Mouse (Mus musculus) limb, embryonic 15.5 days (tissue): ENCODE results near the gene 1700014D04Rik. TPM values are rescaled to one million over a fixed set of nuclear protein-coding genes. Genes with fewer than 3 reads are reported as not detected.
"Not testable (repeated sequence)": the region's sequence is repeated elsewhere in the genome, so short reads cannot be mapped to it uniquely, and the experiment has no call there.

Experiments used
- ATAC-seq: fragments of 200-750 bp; cut with Nextera tagmentation; 2 replicates; pipeline ENCODE4 v1.8.0; 2017; ENCODE audit warnings: low read depth, moderate TSS enrichment; ENCODE audit not compliant: insufficient number of reproducible peaks, low FRiP score, low TSS enrichment
- H3K27ac ChIP-seq: fragments of 300-500 bp; sonication (generic); 2 replicates; pipeline ENCODE4 v1.5.1; 2015; ENCODE audit warnings: moderate library complexity, mild to moderate bottlenecking, inconsistent platforms
- H3K27me3 ChIP-seq: fragments of 300-500 bp; sonication (generic); 2 replicates; pipeline ENCODE4 v1.6.1; 2015; ENCODE audit warnings: inconsistent platforms
- H3K36me3 ChIP-seq: fragments of 300-500 bp; sonication (generic); 2 replicates; pipeline ENCODE4 v1.6.1; 2015; ENCODE audit warnings: inconsistent platforms
- H3K4me1 ChIP-seq: fragments of 300-500 bp; sonication (generic); 2 replicates; pipeline ENCODE4 v1.6.1; 2015; ENCODE audit warnings: inconsistent platforms
- H3K4me2 ChIP-seq: fragments of 300-500 bp; sonication (generic); 2 replicates; pipeline ENCODE4 v1.6.1; 2015; ENCODE audit warnings: mild to moderate bottlenecking, inconsistent platforms
- H3K4me3 ChIP-seq: fragments of 300-500 bp; sonication (generic); 2 replicates; pipeline ENCODE4 v1.5.1; 2015; ENCODE audit warnings: mild to moderate bottlenecking, inconsistent platforms
- H3K9ac ChIP-seq: fragments of 300-500 bp; sonication (generic); 2 replicates; pipeline ENCODE4 v1.6.1; 2015; ENCODE audit warnings: inconsistent platforms
- H3K9me3 ChIP-seq: fragments of 300-500 bp; sonication (generic); 2 replicates; pipeline ENCODE4 v1.6.1; 2016; ENCODE audit warnings: inconsistent platforms
- WGBS: fragments of 180-500 bp; shearing (Covaris S2); methylation state at CpG from one replicate; pipeline ENCODE4 v1.1.7; 2015; 5-methylcytosine and 5-hydroxymethylcytosine counted together
- polyA plus RNA-seq: library from polyadenylated mRNA; unstranded; fragments of >200 nt; fragmentation: Nextera tagmentation; extraction: Ambion mirVana; gene quantifications from 2 replicates; pipeline ENCODE4 v1.2.1, GENCODE M21; 2015

Gene 1700014D04Rik
- polyA plus RNA-seq, 1 experiment from 2014 or later = not detected

GRCm38 (mm10) chr13:59734347-59734746, 12.2 kb downstream of the 1700014D04Rik start:
- not testable (repeated sequence) for H3K36me3 ChIP-seq, H3K27ac ChIP-seq, H3K4me2 ChIP-seq, H3K9me3 ChIP-seq, H3K4me1 ChIP-seq, H3K4me3 ChIP-seq, ATAC-seq, H3K27me3 ChIP-seq, H3K9ac ChIP-seq
- WGBS = 30% methylated on average over 6 of the region's 6 CpGs

- Histone ChIP-seq H3K27me3 (no peaks in the 10 kb centered on the region), H3K27ac (no peak overlapping the region), H3K4me2 (no peak overlapping the region), H3K4me3 (no peak overlapping the region), H3K4me1 (no peaks in the 10 kb centered on the region), H3K9me3 (no peaks in the 10 kb centered on the region), H3K36me3 (no peaks in the 10 kb centered on the region), H3K9ac (no peak overlapping the region)
- WGBS = 79% methylated on average over 4 of the region's 4 CpGs
- no peak for ATAC-seq
These were observed 12.6 kb downstream of the 1700014D04Rik start for GRCm38 (mm10) chr13:59733936-59734335.

- Histone ChIP-seq H3K4me3 (no peak within 1 kb of the TSS), H3K9me3 (no peaks in the 10 kb centered on the region), H3K9ac (no peak within 1 kb of the TSS), H3K4me1 (no peaks in the 10 kb centered on the region), H3K36me3 (no peaks in the 10 kb centered on the region), H3K27me3 (no peaks in the 10 kb centered on the region), H3K4me2 (no peak within 1 kb of the TSS), H3K27ac (no peak within 1 kb of the TSS)
- ATAC-seq = no peak
- 53% methylated on average over 7 of the region's 7 CpGs for WGBS
These were observed 14.9 kb downstream of the 1700014D04Rik start, which contains the start of gene Spata31d1d for GRCm38 (mm10) chr13:59731652-59732051. Gene Spata31d1d, minus strand, starts transcription at chr13:59731752.

- ATAC-seq = peak; percentile 53; the same call in 1 of the 2 replicates
- Histone ChIP-seq H3K27me3 (no peaks in the 10 kb centered on the region), H3K9me3 (no peaks in the 10 kb centered on the region), H3K36me3 (no peaks in the 10 kb centered on the region), H3K4me1 (peaks cover 5% of the 10 kb centered on the region), H3K9ac (no peak overlapping the region), H3K4me3 (no peak overlapping the region), H3K4me2 (no peak overlapping the region), H3K27ac (no peak overlapping the region)
- 28% methylated on average over 7 of the region's 7 CpGs for WGBS
These were observed 18.0 kb downstream of the 1700014D04Rik start for GRCm38 (mm10) chr13:59728378-59729093.

GRCm38 (mm10) chr13:59726139-59726867, 20.2 kb downstream of the 1700014D04Rik start:
- Histone ChIP-seq H3K27ac (no peak overlapping the region), H3K9ac (no peak overlapping the region), H3K9me3 (no peaks in the 10 kb centered on the region), H3K4me2 (peak overlapping the region; percentile 39), H3K27me3 (no peaks in the 10 kb centered on the region), H3K36me3 (no peaks in the 10 kb centered on the region), H3K4me1 (peaks cover 5% of the 10 kb centered on the region), H3K4me3 (peak overlapping the region; percentile 3; the same call in 1 of the 2 replicates)
- ATAC-seq = no peak
- 24% methylated on average over 29 of the region's 29 CpGs for WGBS

GRCm38 (mm10) chr13:59722089-59722488, 24.5 kb downstream of the 1700014D04Rik start:
- not testable (repeated sequence) for H3K36me3 ChIP-seq, H3K27ac ChIP-seq, H3K9me3 ChIP-seq, H3K9ac ChIP-seq, H3K4me3 ChIP-seq, ATAC-seq, H3K4me2 ChIP-seq, H3K27me3 ChIP-seq
- peaks cover 13% of the 10 kb centered on the region for H3K4me1 ChIP-seq
- 78% methylated on average over 1 of the region's 1 CpGs for WGBS

GRCm38 (mm10) chr13:59719475-59719874, 27.1 kb downstream of the 1700014D04Rik start:
- no peaks in the 10 kb centered on the region for H3K36me3 ChIP-seq
- H3K9me3 ChIP-seq = no peaks in the 10 kb centered on the region
- WGBS = 76% methylated on average over 1 of the region's 1 CpGs
- no peak for ATAC-seq
- H3K9ac ChIP-seq = no peak overlapping the region
- H3K4me1 ChIP-seq = peaks cover 8% of the 10 kb centered on the region
- H3K4me3 ChIP-seq = no peak overlapping the region
- peak overlapping the region; percentile 22; the same call in 1 of the 2 replicates for H3K27ac ChIP-seq
- H3K27me3 ChIP-seq = no peaks in the 10 kb centered on the region
- no peak overlapping the region for H3K4me2 ChIP-seq

- H3K27me3 ChIP-seq, H3K4me3 ChIP-seq: not testable (repeated sequence)
- 0 out of 2 replicates have a peak, but pooled peaks have one; percentile 45 for ATAC-seq
These were observed 27.6 kb downstream of the 1700014D04Rik start for GRCm38 (mm10) chr13:59718857-59719440.

GRCm38 (mm10) chr13:59713710-59714109, 32.8 kb downstream of the 1700014D04Rik start:
- WGBS = 39% methylated on average over 3 of the region's 3 CpGs
- H3K4me2 ChIP-seq = no peak overlapping the region
- H3K9me3 ChIP-seq = no peaks in the 10 kb centered on the region
- H3K9ac ChIP-seq = no peak overlapping the region
- no peak overlapping the region for H3K4me3 ChIP-seq
- H3K27ac ChIP-seq = no peak overlapping the region
- H3K36me3 ChIP-seq = no peaks in the 10 kb centered on the region
- no peaks in the 10 kb centered on the region for H3K27me3 ChIP-seq
- no peak for ATAC-seq
- no peaks in the 10 kb centered on the region for H3K4me1 ChIP-seq

More at GRCm38 (mm10) chr13:59718857-59719440, 27.6 kb downstream of the 1700014D04Rik start:
- peak overlapping the region; percentile 22; the same call in 1 of the 2 replicates for H3K27ac ChIP-seq
- H3K9ac ChIP-seq, H3K4me2 ChIP-seq, H3K36me3 ChIP-seq, H3K4me1 ChIP-seq, H3K9me3 ChIP-seq: not testable (repeated sequence)
- WGBS = 31% methylated on average over 6 of the region's 6 CpGs

- 60% methylated on average over 3 of the region's 3 CpGs for WGBS
- not testable (repeated sequence) for H3K9me3 ChIP-seq, H3K27me3 ChIP-seq, H3K4me3 ChIP-seq, H3K27ac ChIP-seq, H3K4me2 ChIP-seq, H3K9ac ChIP-seq, H3K4me1 ChIP-seq, ATAC-seq, H3K36me3 ChIP-seq
These were observed 34.6 kb downstream of the 1700014D04Rik start, which contains the start of gene Spata31d1b for GRCm38 (mm10) chr13:59711984-59712383. Gene Spata31d1b, plus strand, starts transcription at chr13:59712284.

- H3K36me3 ChIP-seq = no peaks in the 10 kb centered on the region
- no peak within 1 kb of the TSS for H3K4me2 ChIP-seq
- H3K4me3 ChIP-seq = no peak within 1 kb of the TSS
- H3K27me3 ChIP-seq = no peaks in the 10 kb centered on the region
- H3K9ac ChIP-seq = no peak within 1 kb of the TSS
- H3K27ac ChIP-seq = no peak within 1 kb of the TSS
- H3K9me3 ChIP-seq = no peaks in the 10 kb centered on the region
- ATAC-seq = no peak
- 88% methylated on average over 15 of the region's 15 CpGs for WGBS
- no peaks in the 10 kb centered on the region for H3K4me1 ChIP-seq
These were observed 36.3 kb downstream of the 1700014D04Rik start, which contains the start of gene Spata31d1a for GRCm38 (mm10) chr13:59710230-59710629. Gene Spata31d1a, minus strand, starts transcription at chr13:59710330.

GRCm38 (mm10) chr13:59704562-59704961, 42.0 kb downstream of the 1700014D04Rik start:
- no peak overlapping the region for H3K9ac ChIP-seq
- H3K9me3 ChIP-seq = no peaks in the 10 kb centered on the region
- H3K36me3 ChIP-seq = no peaks in the 10 kb centered on the region
- ATAC-seq = no peak
- no peaks in the 10 kb centered on the region for H3K27me3 ChIP-seq
- WGBS = 58% methylated on average over 12 of the region's 12 CpGs
- H3K27ac ChIP-seq = no peak overlapping the region
- no peak overlapping the region for H3K4me2 ChIP-seq
- no peaks in the 10 kb centered on the region for H3K4me1 ChIP-seq
- no peak overlapping the region for H3K4me3 ChIP-seq
